Mouse (Mus musculus) limb, embryonic 14.5 days (tissue): Measurements from ENCODE around the gene Atp6v1fnb. TPM values are rescaled to one million over a fixed set of nuclear protein-coding genes. Genes with fewer than 3 reads are reported as not detected.

Experiments used
- ATAC-seq: fragments of 200-750 bp; cut with Nextera tagmentation; 2 replicates; pipeline ENCODE4 v1.8.0; 2017; ENCODE audit warnings: low read depth, moderate number of reproducible peaks, moderate TSS enrichment; ENCODE audit not compliant: low FRiP score
- DNase-seq: peaks from one replicate; pipeline ENCODE4 v3.0.0-alpha.2; 2015; ENCODE audit warnings: low spot score
- H3K27ac ChIP-seq: fragments of 300-500 bp; sonication (generic); replicated peaks from 2 replicates; pipeline ENCODE4 v1.5.1; 2014; ENCODE audit warnings: low read depth, mild to moderate bottlenecking, low read length, moderate library complexity, mixed read lengths
- H3K27me3 ChIP-seq: fragments of 300-500 bp; sonication (generic); 2 replicates; pipeline ENCODE4 v1.6.1; 2014; ENCODE audit warnings: low read length, mixed read lengths; ENCODE audit not compliant: control insufficient read depth, insufficient read depth
- H3K36me3 ChIP-seq: fragments of 300-500 bp; sonication (generic); 2 replicates; pipeline ENCODE4 v1.6.1; 2014; ENCODE audit warnings: mild to moderate bottlenecking, low read length, moderate library complexity, mixed read lengths; ENCODE audit not compliant: control insufficient read depth, insufficient read depth
- H3K4me1 ChIP-seq: fragments of 300-500 bp; sonication (generic); 2 replicates; pipeline ENCODE4 v1.6.1; 2014; ENCODE audit warnings: antibody characterized with exemption, low read length, mixed read lengths; ENCODE audit not compliant: control insufficient read depth, insufficient read depth
- H3K4me2 ChIP-seq: fragments of 300-500 bp; sonication (generic); replicated peaks from 2 replicates; pipeline ENCODE4 v1.6.1; 2014; ENCODE audit warnings: low read depth, mild to moderate bottlenecking, low read length, moderate library complexity; ENCODE audit not compliant: severe bottlenecking
- H3K4me3 ChIP-seq: fragments of 300-500 bp; sonication (generic); replicated peaks from 2 replicates; pipeline ENCODE4 v1.5.1; 2014; ENCODE audit warnings: low read length
- H3K9ac ChIP-seq: fragments of 300-500 bp; sonication (generic); 2 replicates; pipeline ENCODE4 v1.6.1; 2014; ENCODE audit warnings: mild to moderate bottlenecking, low read depth, low read length, moderate library complexity; ENCODE audit not compliant: severe bottlenecking
- H3K9me3 ChIP-seq: fragments of 300-500 bp; sonication (generic); 2 replicates; pipeline ENCODE4 v1.6.1; 2016; ENCODE audit warnings: low read length; ENCODE audit not compliant: control insufficient read depth
- POLR2A ChIP-seq: fragments of 200-500 bp; IDR thresholded peaks from 2 replicates; pipeline ENCODE4 v1.8.0; 2012; ENCODE audit warnings: inconsistent platforms, mild to moderate bottlenecking, moderate library complexity, borderline replicate concordance; ENCODE audit not compliant: insufficient read depth, insufficient read length; ENCODE audit errors: extremely low read depth
- WGBS: fragments of 180-500 bp; shearing (Covaris S2); extraction: QIAGEN DNeasy Blood & Tissue Kit; methylation state at CpG from one replicate; pipeline ENCODE4 v1.1.7; 2014; 5-methylcytosine and 5-hydroxymethylcytosine counted together
- polyA plus RNA-seq, 2 experiments: library from polyadenylated mRNA; depleted of rRNA in 1 of 2; stranded (reverse) in 1 of 2; unstranded in 1 of 2; fragments of >200 nt; fragmentation: Nextera tagmentation in 1 of 2; extraction: Ambion mirVana in 1 of 2; gene quantifications; 2 replicates each; pipeline versions ENCODE4 v1.2.1 to v1.2.3; 2012 to 2014

The Atp6v1fnb gene
- polyA plus RNA-seq, 2 experiments = not detected

DNA sequence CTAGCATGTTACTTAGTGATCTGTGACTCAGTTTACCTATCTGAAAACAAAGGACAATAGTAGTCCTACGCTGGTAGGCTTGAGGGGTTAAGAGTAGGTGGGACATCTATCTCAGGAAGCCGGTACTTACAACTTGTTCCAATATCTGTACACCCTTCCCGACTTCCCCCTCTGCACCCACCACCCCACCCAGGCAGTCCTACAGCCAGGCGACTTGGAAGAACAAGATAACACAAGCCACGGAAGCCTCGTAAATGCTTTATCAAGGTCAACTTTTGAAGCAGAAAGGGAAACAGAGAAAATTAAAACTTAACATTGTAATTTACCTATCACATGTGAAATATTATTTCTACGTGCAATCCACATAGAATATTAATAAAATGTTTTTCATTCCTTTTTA, 28.9 kb downstream of the Atp6v1fnb start:
- TF ChIP-seq POLR2A = no peak

DNA sequence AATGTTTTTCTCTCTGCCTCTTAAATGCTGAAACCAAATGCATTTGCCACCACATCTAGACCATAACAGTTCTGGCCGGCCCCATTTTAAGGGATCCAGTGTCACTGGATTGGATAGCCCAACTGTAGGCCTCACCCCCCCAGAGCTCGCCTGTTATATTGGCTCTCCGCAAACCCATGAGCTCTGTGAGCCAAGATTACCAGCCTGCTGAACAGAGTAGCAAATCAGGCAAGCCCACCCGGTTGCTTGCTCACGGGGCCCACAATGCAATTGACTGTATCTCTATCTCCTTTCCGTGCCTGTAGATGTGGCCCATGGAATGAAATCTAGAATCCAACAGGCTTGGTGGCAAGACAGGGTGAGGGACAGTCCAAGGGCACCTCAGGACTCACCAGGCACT, 29.6 kb downstream of the Atp6v1fnb start:
- Histone ChIP-seq H3K36me3 (peaks cover 32% of the 10 kb centered on the region), H3K9me3 (no peaks in the 10 kb centered on the region), H3K4me2 (no peak overlapping the region), H3K9ac (no peak overlapping the region), H3K27me3 (no peaks in the 10 kb centered on the region), H3K4me3 (no peak overlapping the region), H3K4me1 (no peaks in the 10 kb centered on the region), H3K27ac (no peak overlapping the region)
- ATAC-seq = no peak
- DNase-seq = no peak
- no peak for TF ChIP-seq POLR2A
- 90% methylated on average over 6 of the region's 6 CpGs for WGBS

More for the DNA sequence above, 28.9 kb downstream of the Atp6v1fnb start:
- ATAC-seq (no peak), DNase-seq (no peak)
- Histone ChIP-seq H3K9me3 (no peaks in the 10 kb centered on the region), H3K4me1 (no peaks in the 10 kb centered on the region), H3K9ac (no peak overlapping the region), H3K27ac (no peak overlapping the region), H3K4me3 (no peak overlapping the region), H3K36me3 (peaks cover 33% of the 10 kb centered on the region), H3K27me3 (no peaks in the 10 kb centered on the region), H3K4me2 (no peak overlapping the region)
- 91% methylated on average over 7 of the region's 7 CpGs for WGBS

DNA sequence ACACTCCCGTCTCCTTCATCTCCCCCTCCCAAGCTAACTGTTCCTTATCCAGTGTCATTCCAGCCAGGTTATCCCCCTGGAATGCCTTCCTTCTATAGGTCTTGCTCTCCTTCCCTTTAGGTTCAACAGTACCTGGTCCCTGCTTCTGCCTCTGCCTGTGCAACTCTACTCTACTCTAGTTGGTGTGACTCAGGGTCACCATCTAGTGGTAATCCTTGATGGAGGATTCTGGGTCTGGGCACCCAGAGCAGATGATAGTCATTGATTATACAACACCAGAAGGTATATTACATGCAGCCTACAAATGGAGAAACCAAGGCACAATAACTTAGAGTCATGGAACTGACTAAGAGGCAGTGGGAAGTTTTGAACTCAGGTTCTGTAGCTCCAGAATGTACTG, 30.4 kb downstream of the Atp6v1fnb start:
- no peak for TF ChIP-seq POLR2A
- no peak overlapping the region for H3K4me2 ChIP-seq
- H3K4me1 ChIP-seq = peaks cover 5% of the 10 kb centered on the region; the same call in 1 of the 2 replicates
- H3K9me3 ChIP-seq = no peaks in the 10 kb centered on the region
- H3K9ac ChIP-seq = no peak overlapping the region
- no peaks in the 10 kb centered on the region for H3K27me3 ChIP-seq
- no peak overlapping the region for H3K4me3 ChIP-seq
- ATAC-seq (no peak), DNase-seq (no peak)
- H3K27ac ChIP-seq = no peak overlapping the region
- H3K36me3 ChIP-seq = peaks cover 25% of the 10 kb centered on the region
- WGBS = 100% methylated on average over 1 of the region's 1 CpGs

DNA sequence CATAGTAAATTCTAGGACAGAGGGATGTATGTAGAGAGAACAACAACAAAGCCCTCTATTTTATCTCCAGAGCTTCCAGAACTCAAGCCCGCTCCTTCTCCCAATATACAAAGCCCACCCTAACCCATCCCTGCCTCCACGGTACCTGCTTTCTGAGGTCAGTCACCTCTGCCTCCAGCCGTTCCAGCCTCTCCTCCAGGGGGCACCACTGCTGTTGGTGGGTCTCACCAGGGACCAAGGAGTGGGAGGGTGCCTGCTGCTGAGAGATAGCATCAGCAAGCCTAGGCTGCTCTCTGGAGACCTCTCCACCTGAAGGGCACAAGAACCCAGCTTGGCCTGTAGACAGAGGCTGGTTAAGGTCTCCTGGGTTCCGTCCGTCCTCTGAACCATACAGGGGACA, 34.3 kb downstream of the Atp6v1fnb start:
- no peak for TF ChIP-seq POLR2A
- no peaks in the 10 kb centered on the region for H3K27me3 ChIP-seq
- no peaks in the 10 kb centered on the region for H3K9me3 ChIP-seq
- no peak overlapping the region for H3K9ac ChIP-seq
- DNase-seq (no peak), ATAC-seq (no peak)
- 83% methylated on average over 5 of the region's 5 CpGs for WGBS
- H3K4me3 ChIP-seq = no peak overlapping the region
- H3K36me3 ChIP-seq = peaks cover 5% of the 10 kb centered on the region; the same call in 1 of the 2 replicates
- no peak overlapping the region for H3K27ac ChIP-seq
- no peak overlapping the region for H3K4me2 ChIP-seq
- peaks cover 18% of the 10 kb centered on the region for H3K4me1 ChIP-seq

DNA sequence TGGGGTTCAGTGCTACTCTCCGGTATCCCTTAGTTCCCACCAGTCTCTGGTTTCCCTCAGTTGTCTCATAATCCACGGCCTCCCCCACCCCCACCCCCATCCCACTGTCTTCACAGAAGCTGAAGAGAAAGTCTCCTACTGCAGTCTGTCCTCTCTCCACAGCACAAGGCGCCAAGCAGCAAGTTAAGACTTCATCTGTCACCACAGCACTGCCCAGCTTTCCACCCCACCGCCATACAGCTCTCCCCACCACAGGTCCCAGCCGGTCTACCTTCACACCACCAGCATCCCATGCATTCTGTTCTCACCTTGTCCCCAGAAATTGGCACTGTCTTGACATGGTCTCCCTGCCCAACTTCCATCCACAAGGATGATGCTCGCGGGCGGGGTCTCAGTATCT, 35.6 kb downstream of the Atp6v1fnb start:
- Histone ChIP-seq H3K36me3 (0 out of 2 replicates have a peak, but pooled peaks cover 3% of the 10 kb centered on the region), H3K4me2 (peak overlapping the region; percentile 58), H3K9me3 (no peaks in the 10 kb centered on the region), H3K4me3 (peak overlapping the region; percentile 62), H3K27ac (no peak overlapping the region), H3K9ac (peak overlapping the region; percentile 72), H3K4me1 (peaks cover 18% of the 10 kb centered on the region), H3K27me3 (no peaks in the 10 kb centered on the region)
- no peak for ATAC-seq
- no peak for TF ChIP-seq POLR2A
- WGBS = 12% methylated on average over 8 of the region's 8 CpGs
- DNase-seq = no peak
